Mouse (Mus musculus): ENCODE measurements around the gene Gm17655. TPM values are rescaled to one million over a fixed set of nuclear protein-coding genes. Genes with fewer than 3 reads are reported as not detected.
"Not testable (repeated sequence)": the region's sequence is repeated elsewhere in the genome, so short reads cannot be mapped to it uniquely, and the experiment has no call there.

Gene Gm17655
- polyA plus RNA-seq (2015; fragmentation: Nextera tagmentation; extraction: Ambion mirVana), result 2.8 and 4.6 TPM in 2 replicates

- H3K4me2 ChIP-seq; H3K36me3 ChIP-seq; H3K27ac ChIP-seq; H3K4me1 ChIP-seq; H3K9me3 ChIP-seq; H3K27me3 ChIP-seq (replicated peaks); H3K9ac ChIP-seq; ATAC-seq (ENCODE audit: insufficient read depth, low FRiP score, low read depth); H3K4me3 ChIP-seq (replicated peaks): not testable (repeated sequence)
- 91% methylated on average over 2 of the region's 2 CpGs for WGBS
Observed at GRCm38 (mm10) chr5:110072413-110072812, at the start of gene Gm17655. Gm17655 (minus strand) TSS chr5:110072513.

GRCm38 (mm10) chr5:110109991-110110441 lies 37.7 kb upstream of the Gm17655 start, which contains the start of gene Zfp605:
Zfp605 (plus strand) TSS chr5:110110092.
- H3K4me2 ChIP-seq, result peak within 1 kb of the TSS; percentile 80
- H3K36me3 ChIP-seq, result peaks cover 23% of the 10 kb centered on the region
- H3K4me3 ChIP-seq (replicated peaks), result peak within 1 kb of the TSS; percentile 58
- no peaks in the 10 kb centered on the region for H3K9me3 ChIP-seq
- WGBS, result 1% methylated on average over 12 of the region's 12 CpGs
- H3K27me3 ChIP-seq (replicated peaks), result no peaks in the 10 kb centered on the region
- peaks cover 8% of the 10 kb centered on the region for H3K4me1 ChIP-seq
- H3K9ac ChIP-seq, result peak within 1 kb of the TSS; percentile 37; the same call in 1 of the 2 replicates
- peak; percentile 11 for ATAC-seq (ENCODE audit: insufficient read depth, low FRiP score, low read depth)
- H3K27ac ChIP-seq, result peak within 1 kb of the TSS; percentile 82

GRCm38 (mm10) chr5:110108305-110108628 lies 36.0 kb upstream of the Gm17655 start:
- no peak overlapping the region for H3K9ac ChIP-seq
- WGBS, result 0% methylated on average over 7 of the region's 7 CpGs

GRCm38 (mm10) chr5:110107581-110108304 lies 35.4 kb upstream of the Gm17655 start, which contains the start of gene Gtpbp6:
Gtpbp6 (minus strand) TSS chr5:110108197.
- peak within 1 kb of the TSS; percentile 84 for H3K4me3 ChIP-seq (replicated peaks)
- H3K9me3 ChIP-seq, result no peaks in the 10 kb centered on the region
- no peaks in the 10 kb centered on the region for H3K27me3 ChIP-seq (replicated peaks)
- peaks cover 38% of the 10 kb centered on the region for H3K36me3 ChIP-seq
- ATAC-seq (ENCODE audit: insufficient read depth, low FRiP score, low read depth), result peak; percentile 90
- peak within 1 kb of the TSS; percentile 100 for H3K27ac ChIP-seq
- H3K4me1 ChIP-seq, result peaks cover 8% of the 10 kb centered on the region
- WGBS, result under 1% methylated on average over 71 of the region's 71 CpGs
- peak within 1 kb of the TSS; percentile 87 for H3K4me2 ChIP-seq
- H3K9ac ChIP-seq, result peak within 1 kb of the TSS; percentile 67

More at GRCm38 (mm10) chr5:110108305-110108628, 36.0 kb upstream of the Gm17655 start:
- H3K36me3 ChIP-seq, result peaks cover 40% of the 10 kb centered on the region
- no peak for ATAC-seq (ENCODE audit: insufficient read depth, low FRiP score, low read depth)
- peak overlapping the region; percentile 87 for H3K4me2 ChIP-seq
- peak overlapping the region; percentile 100 for H3K27ac ChIP-seq
- no peaks in the 10 kb centered on the region for H3K9me3 ChIP-seq
- H3K4me1 ChIP-seq, result peaks cover 8% of the 10 kb centered on the region
- no peaks in the 10 kb centered on the region for H3K27me3 ChIP-seq (replicated peaks)
- peak overlapping the region; percentile 84 for H3K4me3 ChIP-seq (replicated peaks)

- ATAC-seq (ENCODE audit: insufficient read depth, low FRiP score, low read depth), result no peak; the same call in 1 of the 2 replicates
- Histone ChIP-seq H3K4me2 (peak overlapping the region; percentile 87), H3K27ac (peak overlapping the region; percentile 100), H3K27me3 (replicated peaks) (no peaks in the 10 kb centered on the region), H3K4me1 (peaks cover 9% of the 10 kb centered on the region), H3K4me3 (replicated peaks) (peak overlapping the region; percentile 84), H3K9ac (peak overlapping the region; percentile 67; the same call in 1 of the 2 replicates), H3K36me3 (peaks cover 34% of the 10 kb centered on the region), H3K9me3 (no peaks in the 10 kb centered on the region)
- WGBS, result 13% methylated on average over 41 of the region's 41 CpGs
Observed at GRCm38 (mm10) chr5:110106901-110107564, 34.7 kb upstream of the Gm17655 start.

GRCm38 (mm10) chr5:110106140-110106871 lies 34.0 kb upstream of the Gm17655 start:
- ATAC-seq (ENCODE audit: insufficient read depth, low FRiP score, low read depth), result no peak
- Histone ChIP-seq H3K9ac (no peak overlapping the region), H3K27me3 (replicated peaks) (no peaks in the 10 kb centered on the region), H3K36me3 (peaks cover 34% of the 10 kb centered on the region), H3K27ac (no peak overlapping the region; the same call in 1 of the 2 replicates), H3K4me2 (peak overlapping the region; percentile 87), H3K4me3 (replicated peaks) (peak overlapping the region; percentile 84), H3K9me3 (no peaks in the 10 kb centered on the region), H3K4me1 (peaks cover 16% of the 10 kb centered on the region)
- WGBS, result 95% methylated on average over 26 of the region's 26 CpGs

GRCm38 (mm10) chr5:110104616-110105380 lies 32.5 kb upstream of the Gm17655 start:
- ATAC-seq (ENCODE audit: insufficient read depth, low FRiP score, low read depth), result no peak
- H3K27me3 ChIP-seq (replicated peaks), result no peaks in the 10 kb centered on the region
- peaks cover 25% of the 10 kb centered on the region for H3K4me1 ChIP-seq
- no peak overlapping the region for H3K27ac ChIP-seq
- peaks cover 34% of the 10 kb centered on the region for H3K36me3 ChIP-seq
- WGBS, result 95% methylated on average over 36 of the region's 36 CpGs
- no peak overlapping the region for H3K4me3 ChIP-seq (replicated peaks)
- no peak overlapping the region for H3K9ac ChIP-seq
- H3K4me2 ChIP-seq, result no peak overlapping the region
- H3K9me3 ChIP-seq, result no peaks in the 10 kb centered on the region

GRCm38 (mm10) chr5:110103901-110104615 lies 31.7 kb upstream of the Gm17655 start:
- Histone ChIP-seq H3K36me3 (peaks cover 34% of the 10 kb centered on the region), H3K9ac (no peak overlapping the region), H3K4me1 (peaks cover 25% of the 10 kb centered on the region), H3K9me3 (no peaks in the 10 kb centered on the region), H3K4me2 (no peak overlapping the region), H3K27ac (no peak overlapping the region), H3K27me3 (replicated peaks) (no peaks in the 10 kb centered on the region), H3K4me3 (replicated peaks) (no peak overlapping the region)
- ATAC-seq (ENCODE audit: insufficient read depth, low FRiP score, low read depth), result no peak
- 95% methylated on average over 27 of the region's 27 CpGs for WGBS

- Histone ChIP-seq H3K27me3 (replicated peaks) (no peaks in the 10 kb centered on the region), H3K9me3 (no peaks in the 10 kb centered on the region), H3K27ac (no peak overlapping the region), H3K4me3 (replicated peaks) (no peak overlapping the region), H3K4me2 (no peak overlapping the region), H3K4me1 (peaks cover 25% of the 10 kb centered on the region), H3K36me3 (peaks cover 34% of the 10 kb centered on the region), H3K9ac (no peak overlapping the region)
- WGBS, result 90% methylated on average over 19 of the region's 19 CpGs
- ATAC-seq (ENCODE audit: insufficient read depth, low FRiP score, low read depth), result no peak
Observed at GRCm38 (mm10) chr5:110102853-110103625, 30.7 kb upstream of the Gm17655 start.

GRCm38 (mm10) chr5:110102429-110102828 lies 30.1 kb upstream of the Gm17655 start:
- 86% methylated on average over 13 of the region's 13 CpGs for WGBS
- no peak overlapping the region for H3K4me3 ChIP-seq (replicated peaks)
- no peak overlapping the region for H3K9ac ChIP-seq
- H3K4me1 ChIP-seq, result peaks cover 25% of the 10 kb centered on the region
- no peak overlapping the region for H3K27ac ChIP-seq
- H3K9me3 ChIP-seq, result no peaks in the 10 kb centered on the region
- peaks cover 34% of the 10 kb centered on the region for H3K36me3 ChIP-seq
- no peaks in the 10 kb centered on the region for H3K27me3 ChIP-seq (replicated peaks)
- H3K4me2 ChIP-seq, result no peak overlapping the region
- no peak for ATAC-seq (ENCODE audit: insufficient read depth, low FRiP score, low read depth)

Measured in stomach, embryonic 15.5 days (tissue).